Mouse (Mus musculus) limb, embryonic 14.5 days (tissue): Measurements from ENCODE around the gene Rad51b. TPM values are rescaled to one million over a fixed set of nuclear protein-coding genes. Genes with fewer than 3 reads are reported as not detected.

Experiments used
- ATAC-seq: fragments of 200-750 bp; cut with Nextera tagmentation; 2 replicates; pipeline ENCODE4 v1.8.0; 2017; ENCODE audit warnings: low read depth, moderate number of reproducible peaks, moderate TSS enrichment; ENCODE audit not compliant: low FRiP score
- DNase-seq: peaks from one replicate; pipeline ENCODE4 v3.0.0-alpha.2; 2015; ENCODE audit warnings: low spot score
- H3K27ac ChIP-seq: fragments of 300-500 bp; sonication (generic); replicated peaks from 2 replicates; pipeline ENCODE4 v1.5.1; 2014; ENCODE audit warnings: low read depth, mild to moderate bottlenecking, low read length, moderate library complexity, mixed read lengths
- H3K27me3 ChIP-seq: fragments of 300-500 bp; sonication (generic); 2 replicates; pipeline ENCODE4 v1.6.1; 2014; ENCODE audit warnings: low read length, mixed read lengths; ENCODE audit not compliant: control insufficient read depth, insufficient read depth
- H3K36me3 ChIP-seq: fragments of 300-500 bp; sonication (generic); 2 replicates; pipeline ENCODE4 v1.6.1; 2014; ENCODE audit warnings: mild to moderate bottlenecking, low read length, moderate library complexity, mixed read lengths; ENCODE audit not compliant: control insufficient read depth, insufficient read depth
- H3K4me1 ChIP-seq: fragments of 300-500 bp; sonication (generic); 2 replicates; pipeline ENCODE4 v1.6.1; 2014; ENCODE audit warnings: antibody characterized with exemption, low read length, mixed read lengths; ENCODE audit not compliant: control insufficient read depth, insufficient read depth
- H3K4me2 ChIP-seq: fragments of 300-500 bp; sonication (generic); replicated peaks from 2 replicates; pipeline ENCODE4 v1.6.1; 2014; ENCODE audit warnings: low read depth, mild to moderate bottlenecking, low read length, moderate library complexity; ENCODE audit not compliant: severe bottlenecking
- H3K4me3 ChIP-seq: fragments of 300-500 bp; sonication (generic); replicated peaks from 2 replicates; pipeline ENCODE4 v1.5.1; 2014; ENCODE audit warnings: low read length
- H3K9ac ChIP-seq: fragments of 300-500 bp; sonication (generic); 2 replicates; pipeline ENCODE4 v1.6.1; 2014; ENCODE audit warnings: mild to moderate bottlenecking, low read depth, low read length, moderate library complexity; ENCODE audit not compliant: severe bottlenecking
- H3K9me3 ChIP-seq: fragments of 300-500 bp; sonication (generic); 2 replicates; pipeline ENCODE4 v1.6.1; 2016; ENCODE audit warnings: low read length; ENCODE audit not compliant: control insufficient read depth
- POLR2A ChIP-seq: fragments of 200-500 bp; IDR thresholded peaks from 2 replicates; pipeline ENCODE4 v1.8.0; 2012; ENCODE audit warnings: inconsistent platforms, mild to moderate bottlenecking, moderate library complexity, borderline replicate concordance; ENCODE audit not compliant: insufficient read depth, insufficient read length; ENCODE audit errors: extremely low read depth
- WGBS: fragments of 180-500 bp; shearing (Covaris S2); extraction: QIAGEN DNeasy Blood & Tissue Kit; methylation state at CpG from one replicate; pipeline ENCODE4 v1.1.7; 2014; 5-methylcytosine and 5-hydroxymethylcytosine counted together
- polyA plus RNA-seq, 2 experiments: library from polyadenylated mRNA; depleted of rRNA in 1 of 2; stranded (reverse) in 1 of 2; unstranded in 1 of 2; fragments of >200 nt; fragmentation: Nextera tagmentation in 1 of 2; extraction: Ambion mirVana in 1 of 2; gene quantifications; 2 replicates each; pipeline versions ENCODE4 v1.2.1 to v1.2.3; 2012 to 2014

The Rad51b gene
- polyA plus RNA-seq, 2 experiments = 3.2 to 5.7 TPM

DNA sequence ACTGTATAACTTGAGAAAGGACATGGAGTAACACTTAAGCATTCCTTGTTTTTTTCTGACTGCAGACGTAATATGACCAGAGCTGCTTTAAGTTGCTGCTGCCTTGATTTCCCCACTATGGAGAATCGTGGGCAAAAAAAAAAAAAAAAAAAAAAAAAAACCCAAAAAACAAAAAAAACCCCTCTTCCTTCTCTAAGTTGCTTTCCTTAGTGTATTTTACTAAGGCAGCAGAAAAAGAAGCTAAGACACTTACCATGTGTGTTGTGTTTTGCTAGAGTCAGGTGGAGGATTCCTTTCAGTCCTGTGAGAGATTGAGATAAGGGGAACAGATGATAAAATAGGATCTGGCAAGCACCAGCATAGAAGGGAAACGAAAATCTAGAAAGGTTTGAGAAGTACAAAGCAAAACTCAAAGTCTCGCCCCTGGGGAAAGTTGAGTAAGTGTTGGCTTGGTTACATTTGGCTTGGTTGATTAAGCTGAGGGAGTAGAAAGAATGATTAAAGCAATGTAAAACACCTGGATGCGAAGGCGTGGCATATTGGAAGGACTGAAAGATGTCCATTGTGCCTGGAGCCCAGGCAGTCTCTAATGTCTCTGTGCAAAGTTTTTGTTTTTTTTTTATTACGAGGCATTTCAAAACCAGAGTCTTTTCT is 72.6 kb downstream of the Rad51b start:
- ATAC-seq = no peak

GRCm38 (mm10) chr12:79372697-79373096 is 75.6 kb downstream of the Rad51b start:
- DNase-seq (no peak), ATAC-seq (no peak)
- H3K4me1 ChIP-seq = peaks cover 8% of the 10 kb centered on the region
- no peaks in the 10 kb centered on the region for H3K36me3 ChIP-seq
- no peak overlapping the region for H3K4me2 ChIP-seq
- H3K9ac ChIP-seq = no peak overlapping the region
- H3K9me3 ChIP-seq = no peaks in the 10 kb centered on the region
- no peak for TF ChIP-seq POLR2A
- H3K27ac ChIP-seq = no peak overlapping the region
- no peaks in the 10 kb centered on the region for H3K27me3 ChIP-seq
- no peak overlapping the region for H3K4me3 ChIP-seq
- 27% methylated on average over 5 of the region's 5 CpGs for WGBS

More for the DNA sequence above, 72.6 kb downstream of the Rad51b start:
- no peak for TF ChIP-seq POLR2A
- DNase-seq = peak; percentile 57
- Histone ChIP-seq H3K9me3 (no peaks in the 10 kb centered on the region), H3K9ac (no peak overlapping the region), H3K4me2 (no peak overlapping the region), H3K4me1 (peaks cover 6% of the 10 kb centered on the region; the same call in 1 of the 2 replicates), H3K4me3 (no peak overlapping the region), H3K27ac (no peak overlapping the region), H3K27me3 (no peaks in the 10 kb centered on the region), H3K36me3 (no peaks in the 10 kb centered on the region)
- 72% methylated on average over 7 of the region's 7 CpGs for WGBS

DNA sequence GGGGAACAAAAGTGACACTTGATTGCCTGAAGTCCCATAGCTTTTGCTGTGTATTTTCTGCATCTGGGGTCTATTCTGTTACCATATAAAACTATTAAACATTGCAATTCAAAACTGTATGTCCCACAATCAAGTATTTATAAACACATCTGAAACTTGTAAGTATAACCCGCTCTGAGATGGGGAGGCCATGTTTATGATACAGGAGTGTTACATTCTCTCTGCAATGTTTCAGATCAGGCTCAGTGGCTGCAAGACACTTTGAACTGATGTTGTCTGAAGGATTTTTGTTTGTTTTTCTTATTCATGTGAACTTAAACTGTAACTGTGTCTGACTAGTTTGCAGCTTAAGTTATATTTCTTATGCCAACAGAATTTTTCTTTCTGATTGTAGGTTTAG is 80.3 kb downstream of the Rad51b start:
- Histone ChIP-seq H3K4me1 (peaks cover 9% of the 10 kb centered on the region), H3K27me3 (no peaks in the 10 kb centered on the region), H3K4me3 (no peak overlapping the region), H3K9ac (no peak overlapping the region), H3K27ac (no peak overlapping the region), H3K9me3 (no peaks in the 10 kb centered on the region), H3K36me3 (no peaks in the 10 kb centered on the region), H3K4me2 (no peak overlapping the region)
- ATAC-seq (no peak), DNase-seq (no peak)
- no peak for TF ChIP-seq POLR2A
- WGBS = 37% methylated on average over 1 of the region's 1 CpGs

DNA sequence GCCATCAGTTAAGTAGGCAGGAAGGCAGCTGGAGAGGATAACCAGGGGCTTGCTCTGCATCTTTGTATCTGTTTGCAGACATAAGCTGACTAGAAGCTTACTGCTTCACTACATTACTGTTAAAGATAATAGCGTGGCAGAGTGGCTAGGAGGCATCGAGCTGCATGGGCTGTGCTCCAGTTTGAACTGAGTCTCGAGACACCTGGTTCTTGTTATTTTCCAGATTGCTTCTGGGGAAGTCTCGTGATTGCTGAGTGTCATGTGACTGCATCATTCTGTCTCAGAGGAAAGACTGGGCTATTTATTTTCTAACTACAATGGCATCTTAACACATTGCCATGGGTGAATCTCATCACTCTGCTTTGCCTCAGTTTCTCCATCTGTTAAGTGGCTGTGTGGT is 80.8 kb downstream of the Rad51b start:
- Histone ChIP-seq H3K27me3 (no peaks in the 10 kb centered on the region), H3K27ac (no peak overlapping the region), H3K4me1 (peaks cover 8% of the 10 kb centered on the region), H3K36me3 (no peaks in the 10 kb centered on the region), H3K9ac (no peak overlapping the region), H3K4me2 (no peak overlapping the region), H3K9me3 (no peaks in the 10 kb centered on the region), H3K4me3 (no peak overlapping the region)
- ATAC-seq (peak; percentile 70; the same call in 1 of the 2 replicates), DNase-seq (no peak)
- 15% methylated on average over 4 of the region's 4 CpGs for whole genome bisulfite sequencing
- TF ChIP-seq POLR2A = no peak

- Histone ChIP-seq H3K27me3 (no peaks in the 10 kb centered on the region), H3K9me3 (no peaks in the 10 kb centered on the region), H3K4me2 (no peak overlapping the region), H3K36me3 (no peaks in the 10 kb centered on the region), H3K4me1 (peaks cover 22% of the 10 kb centered on the region), H3K9ac (no peak overlapping the region), H3K27ac (no peak overlapping the region), H3K4me3 (no peak overlapping the region)
- no peak for ATAC-seq
- WGBS = 72% methylated on average over 1 of the region's 1 CpGs
- TF ChIP-seq POLR2A = no peak
- DNase-seq = no peak
Observed at GRCm38 (mm10) chr12:79380190-79380589, 83.1 kb downstream of the Rad51b start.
